Mouse (Mus musculus) forebrain, embryonic 12.5 days (tissue): ENCODE measurements around the gene Rxfp4. TPM values are rescaled to one million over a fixed set of nuclear protein-coding genes. Genes with fewer than 3 reads are reported as not detected.

Experiments used
- ATAC-seq: fragments of 200-750 bp; cut with Nextera tagmentation; 2 replicates; pipeline ENCODE4 v1.8.0; 2017; ENCODE audit warnings: moderate TSS enrichment; ENCODE audit not compliant: low FRiP score
- H3K27ac ChIP-seq: fragments of 300-500 bp; sonication (generic); 2 replicates; pipeline ENCODE4 v1.5.1; 2016; ENCODE audit warnings: mild to moderate bottlenecking
- H3K27me3 ChIP-seq: fragments of 300-500 bp; sonication (generic); 2 replicates; pipeline ENCODE4 v1.6.1; 2016; ENCODE audit warnings: mild to moderate bottlenecking
- H3K36me3 ChIP-seq: fragments of 300-500 bp; sonication (generic); replicated peaks from 2 replicates; pipeline ENCODE4 v1.6.1; 2016; ENCODE audit warnings: mild to moderate bottlenecking
- H3K4me1 ChIP-seq: fragments of 300-500 bp; sonication (generic); 2 replicates; pipeline ENCODE4 v1.6.1; 2016
- H3K4me2 ChIP-seq: fragments of 300-500 bp; sonication (generic); 2 replicates; pipeline ENCODE4 v1.6.1; 2016; ENCODE audit warnings: mild to moderate bottlenecking, moderate library complexity
- H3K4me3 ChIP-seq: fragments of 300-500 bp; sonication (generic); replicated peaks from 2 replicates; pipeline ENCODE4 v1.5.1; 2016; ENCODE audit warnings: mild to moderate bottlenecking
- H3K9ac ChIP-seq: fragments of 300-500 bp; sonication (generic); 2 replicates; pipeline ENCODE4 v1.6.1; 2016; ENCODE audit warnings: mild to moderate bottlenecking
- H3K9me3 ChIP-seq: fragments of 300-500 bp; sonication (generic); 2 replicates; pipeline ENCODE4 v1.6.1; 2016
- WGBS: fragments of 180-500 bp; shearing (Covaris S2); methylation state at CpG from one replicate; pipeline ENCODE4 v1.1.7; 2016; 5-methylcytosine and 5-hydroxymethylcytosine counted together
- polyA plus RNA-seq: library from polyadenylated mRNA; unstranded; fragments of >200 nt; fragmentation: Nextera tagmentation; extraction: Ambion mirVana; gene quantifications from 2 replicates; pipeline ENCODE4 v1.2.1, GENCODE M21; 2016

The Rxfp4 gene
- polyA plus RNA-seq, 1 experiment from 2014 or later, result not detected

DNA sequence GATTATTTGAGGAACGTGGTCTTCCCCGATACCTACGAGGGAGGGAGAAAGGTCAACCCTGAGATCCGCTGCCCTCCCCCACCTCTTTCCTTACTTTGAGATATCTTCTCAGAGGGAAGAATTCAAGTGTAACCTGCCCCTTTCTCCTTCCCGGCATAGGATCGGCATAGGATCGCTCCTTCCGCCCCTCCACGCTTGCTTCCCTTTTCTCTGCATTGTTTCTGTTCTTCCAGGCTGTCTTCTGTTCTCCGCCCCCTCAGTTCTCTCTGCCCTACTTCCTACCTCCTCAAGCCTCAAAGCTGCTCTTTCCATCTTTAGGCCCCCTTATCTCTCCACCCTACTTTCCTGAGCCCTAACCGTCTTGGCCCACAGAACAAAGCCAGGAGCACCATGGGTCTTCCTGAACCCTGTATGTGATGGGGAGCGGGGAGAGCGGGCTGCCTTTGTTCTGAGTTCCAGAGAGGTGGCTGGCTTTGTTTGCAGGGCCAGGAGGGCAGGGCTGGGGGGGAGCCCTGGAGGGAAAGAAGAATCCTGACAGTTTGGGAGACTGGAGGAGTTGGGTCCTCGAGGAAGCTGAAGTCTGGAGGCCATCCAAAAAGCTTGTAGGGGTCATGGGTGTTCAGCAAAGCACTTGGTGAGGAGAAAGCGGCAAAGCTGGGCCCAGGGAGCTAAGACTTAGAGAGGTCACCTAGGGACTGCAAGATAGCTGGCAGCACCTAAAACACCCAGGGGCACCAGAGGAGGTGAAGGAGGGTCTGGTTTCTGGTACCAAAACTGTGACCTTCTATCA, 29.4 kb downstream of the Rxfp4 start:
- Histone ChIP-seq H3K9ac (peak overlapping the region; percentile 99), H3K27me3 (no peaks in the 10 kb centered on the region), H3K4me3 (peak overlapping the region; percentile 90), H3K9me3 (no peaks in the 10 kb centered on the region), H3K27ac (peak overlapping the region; percentile 98), H3K4me1 (peaks cover 50% of the 10 kb centered on the region), H3K36me3 (peaks cover 21% of the 10 kb centered on the region; the same call in 1 of the 2 replicates), H3K4me2 (peak overlapping the region; percentile 91)
- peak; percentile 5; the same call in 1 of the 2 replicates for ATAC-seq
- 3% methylated on average over 15 of the region's 15 CpGs for WGBS

DNA sequence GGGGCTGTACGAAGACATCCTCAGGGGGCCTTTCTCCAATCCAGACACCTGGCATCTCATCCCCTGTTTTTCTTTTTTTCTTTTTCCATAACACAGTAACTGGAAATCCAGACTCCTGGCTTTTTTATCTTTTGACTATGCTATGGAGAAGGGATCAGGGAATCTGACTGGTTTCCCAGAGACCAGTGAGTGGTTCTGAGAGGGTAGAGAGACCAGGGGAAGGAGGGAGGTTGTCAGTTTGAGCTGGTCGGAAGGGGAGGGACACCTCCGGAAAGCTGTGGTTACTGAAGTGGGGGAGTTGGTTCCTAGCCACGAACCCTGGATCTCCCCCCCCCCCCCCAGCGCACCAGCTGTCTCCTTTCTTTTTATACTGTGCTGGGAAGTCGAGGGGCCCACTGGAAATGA, 30.0 kb downstream of the Rxfp4 start:
- H3K9me3 ChIP-seq, result no peaks in the 10 kb centered on the region
- peak overlapping the region; percentile 98 for H3K27ac ChIP-seq
- peaks cover 50% of the 10 kb centered on the region for H3K4me1 ChIP-seq
- peak; percentile 45; the same call in 1 of the 2 replicates for ATAC-seq
- H3K4me2 ChIP-seq, result peak overlapping the region; percentile 91
- peak overlapping the region; percentile 90 for H3K4me3 ChIP-seq
- no peaks in the 10 kb centered on the region for H3K27me3 ChIP-seq
- H3K9ac ChIP-seq, result peak overlapping the region; percentile 99
- peaks cover 17% of the 10 kb centered on the region; the same call in 1 of the 2 replicates for H3K36me3 ChIP-seq
- WGBS, result 0% methylated on average over 5 of the region's 6 CpGs

DNA sequence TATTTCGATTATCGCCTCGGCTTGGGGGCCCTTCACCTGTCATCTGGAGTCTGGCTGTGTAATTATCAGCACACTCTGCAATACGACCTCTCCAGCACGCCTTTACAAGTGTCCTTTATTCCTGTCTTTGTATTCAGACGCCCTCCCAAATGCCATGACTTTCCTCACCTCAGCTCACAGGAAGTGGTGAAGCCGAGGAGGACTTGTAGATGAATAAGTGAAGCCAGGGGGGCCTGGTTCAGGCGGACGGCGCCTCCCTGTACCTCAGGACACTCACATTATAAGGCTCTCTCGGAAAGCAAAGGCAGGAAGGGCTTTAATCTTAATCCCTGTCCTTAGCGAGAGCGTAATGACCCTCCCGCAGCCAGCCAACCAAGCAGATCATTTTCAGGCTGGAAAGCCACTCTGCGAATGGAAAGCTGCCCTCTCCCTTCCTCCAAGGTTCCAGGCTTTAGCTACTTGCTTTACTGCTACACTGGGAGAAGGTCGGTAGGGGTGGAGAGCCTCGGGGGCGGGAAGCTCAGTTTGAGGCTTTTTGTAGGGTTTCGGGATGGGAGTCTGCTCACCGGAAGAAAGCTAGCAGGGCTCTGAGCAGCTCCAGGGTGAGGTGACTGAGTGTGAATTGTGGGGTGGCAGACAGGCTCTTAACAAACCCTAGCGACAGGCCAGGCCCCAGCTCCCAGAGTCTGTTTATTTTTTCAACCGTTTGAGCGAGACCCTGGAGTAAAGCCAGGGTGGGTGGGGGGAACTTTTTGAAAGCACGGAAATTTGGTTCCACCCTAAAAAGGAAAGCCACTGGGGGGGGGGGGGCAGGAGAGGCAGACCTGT, 30.6 kb downstream of the Rxfp4 start:
- H3K4me3 ChIP-seq, result peak overlapping the region; percentile 90
- no peaks in the 10 kb centered on the region for H3K27me3 ChIP-seq
- 1% methylated on average over 24 of the region's 24 CpGs for whole genome bisulfite sequencing
- ATAC-seq, result 0 out of 2 replicates have a peak, but pooled peaks have one; percentile 1
- H3K27ac ChIP-seq, result peak overlapping the region; percentile 98
- H3K36me3 ChIP-seq, result peaks cover 17% of the 10 kb centered on the region; the same call in 1 of the 2 replicates
- peaks cover 47% of the 10 kb centered on the region for H3K4me1 ChIP-seq
- H3K9ac ChIP-seq, result peak overlapping the region; percentile 99
- H3K4me2 ChIP-seq, result peak overlapping the region; percentile 91
- H3K9me3 ChIP-seq, result no peaks in the 10 kb centered on the region

DNA sequence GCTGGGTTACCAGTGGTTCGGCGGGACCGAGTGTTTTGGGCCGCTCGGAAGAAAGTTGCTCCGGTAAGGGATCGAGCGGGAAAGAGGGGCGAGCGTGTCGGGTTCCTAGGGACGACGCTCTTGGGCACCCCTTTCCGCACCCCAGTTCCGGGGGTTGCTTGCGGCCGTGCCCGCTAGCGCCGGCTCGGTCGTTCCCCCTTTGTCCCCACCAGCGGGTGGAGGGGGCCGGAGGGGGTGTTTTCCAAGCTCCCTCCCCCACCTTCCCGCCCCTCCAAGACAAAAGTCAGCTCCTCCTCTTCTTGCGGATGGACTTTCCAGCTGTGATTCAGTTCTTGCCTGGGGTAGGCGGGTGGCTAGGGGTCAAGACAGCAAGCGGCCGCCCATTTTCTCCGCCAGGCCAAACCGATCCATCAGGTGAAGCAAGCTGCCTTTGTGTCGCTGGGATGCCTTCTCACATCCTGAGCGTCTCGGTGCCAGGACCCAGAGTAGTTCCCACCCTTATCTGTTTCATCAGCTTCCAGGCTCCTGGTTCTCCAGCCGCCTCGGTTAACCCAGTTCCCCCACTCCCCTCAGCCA, 31.3 kb downstream of the Rxfp4 start:
- H3K4me3 ChIP-seq, result peak overlapping the region; percentile 90
- H3K4me2 ChIP-seq, result peak overlapping the region; percentile 91
- ATAC-seq, result peak; percentile 31
- under 1% methylated on average over 35 of the region's 36 CpGs for WGBS
- H3K9ac ChIP-seq, result peak overlapping the region; percentile 99
- H3K36me3 ChIP-seq, result peaks cover 17% of the 10 kb centered on the region; the same call in 1 of the 2 replicates
- no peaks in the 10 kb centered on the region for H3K27me3 ChIP-seq
- H3K27ac ChIP-seq, result peak overlapping the region; percentile 98
- H3K4me1 ChIP-seq, result peaks cover 41% of the 10 kb centered on the region
- no peaks in the 10 kb centered on the region for H3K9me3 ChIP-seq

DNA sequence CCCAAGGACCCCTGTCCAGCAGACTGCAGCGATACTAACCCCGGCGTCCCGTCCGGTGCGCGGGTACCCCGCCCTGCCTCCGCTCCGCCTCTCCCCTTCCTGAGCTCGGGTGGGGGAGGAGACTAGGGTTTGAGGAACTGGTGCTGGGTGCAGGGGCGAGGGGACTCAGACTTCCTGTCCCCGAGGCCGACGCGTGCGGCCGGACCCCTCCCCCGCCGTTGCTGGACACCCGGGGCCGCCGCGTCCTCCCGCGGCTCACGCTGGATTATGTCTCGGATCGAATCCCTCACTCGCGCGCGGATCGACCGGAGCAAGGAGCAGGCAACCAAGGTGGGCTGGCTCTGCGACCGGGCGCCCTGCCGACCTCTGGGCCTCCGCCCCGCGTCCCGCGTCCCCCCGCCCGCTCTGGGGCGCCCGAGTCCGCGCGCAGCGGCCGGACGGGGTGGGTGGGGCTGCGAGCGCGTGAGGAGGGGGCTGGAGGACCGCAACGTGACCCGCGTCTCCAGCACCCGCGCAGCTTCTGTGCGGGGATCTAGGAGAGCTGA, 31.9 kb downstream of the Rxfp4 start:
- Histone ChIP-seq H3K4me1 (peaks cover 39% of the 10 kb centered on the region), H3K36me3 (peaks cover 13% of the 10 kb centered on the region; the same call in 1 of the 2 replicates), H3K4me2 (peak overlapping the region; percentile 91), H3K27me3 (no peaks in the 10 kb centered on the region), H3K4me3 (peak overlapping the region; percentile 90), H3K9ac (peak overlapping the region; percentile 99), H3K9me3 (no peaks in the 10 kb centered on the region), H3K27ac (peak overlapping the region; percentile 98)
- WGBS, result under 1% methylated on average over 64 of the region's 64 CpGs
- peak; percentile 76 for ATAC-seq

DNA sequence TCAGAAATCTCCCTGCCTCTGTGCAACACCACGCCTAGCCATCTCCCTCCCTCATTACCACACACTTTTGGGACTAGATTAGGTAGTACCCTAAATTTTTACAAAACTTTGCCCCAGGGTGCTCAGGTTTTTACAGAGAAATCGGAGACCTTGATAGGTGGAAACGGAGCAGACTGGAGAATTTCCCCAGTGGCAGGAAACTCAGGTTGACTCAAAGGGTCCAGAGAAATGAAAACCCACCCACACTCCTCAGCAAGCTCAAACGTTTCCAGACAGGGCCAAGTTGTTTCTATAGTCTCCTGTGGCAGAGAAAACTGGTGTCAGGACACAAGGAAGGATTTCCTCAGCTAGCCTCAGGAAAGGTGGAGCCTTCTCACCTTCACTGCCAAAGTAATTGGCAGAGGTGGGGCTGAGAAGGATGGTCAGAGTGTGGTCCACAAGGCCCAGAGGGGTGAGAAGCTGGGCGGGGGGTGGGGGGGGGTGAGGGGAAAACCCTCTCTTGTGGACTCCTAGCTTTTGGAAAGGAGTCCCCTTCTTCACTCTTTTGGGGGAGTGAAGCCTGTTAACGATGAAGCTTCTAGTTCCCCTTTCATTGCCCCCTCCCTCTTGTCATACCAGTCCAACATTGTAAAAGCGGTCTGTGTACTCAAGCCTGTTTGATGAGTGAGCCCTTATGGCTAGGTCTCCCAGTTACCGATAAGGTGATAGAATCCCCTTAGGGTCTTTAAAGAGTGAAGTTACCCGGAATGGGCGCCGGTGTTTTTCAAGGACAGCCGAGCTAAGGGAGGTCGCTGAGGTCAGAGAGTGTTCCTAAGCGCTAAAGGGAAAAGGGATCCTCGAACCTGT, 32.6 kb downstream of the Rxfp4 start:
- Histone ChIP-seq H3K27ac (peak overlapping the region; percentile 98), H3K9me3 (no peaks in the 10 kb centered on the region), H3K9ac (peak overlapping the region; percentile 99), H3K4me3 (peak overlapping the region; percentile 90), H3K4me2 (peak overlapping the region; percentile 91), H3K36me3 (0 out of 2 replicates have a peak, but pooled peaks cover 7% of the 10 kb centered on the region), H3K27me3 (no peaks in the 10 kb centered on the region), H3K4me1 (peaks cover 39% of the 10 kb centered on the region)
- no peak for ATAC-seq
- 16% methylated on average over 15 of the region's 15 CpGs for WGBS

DNA sequence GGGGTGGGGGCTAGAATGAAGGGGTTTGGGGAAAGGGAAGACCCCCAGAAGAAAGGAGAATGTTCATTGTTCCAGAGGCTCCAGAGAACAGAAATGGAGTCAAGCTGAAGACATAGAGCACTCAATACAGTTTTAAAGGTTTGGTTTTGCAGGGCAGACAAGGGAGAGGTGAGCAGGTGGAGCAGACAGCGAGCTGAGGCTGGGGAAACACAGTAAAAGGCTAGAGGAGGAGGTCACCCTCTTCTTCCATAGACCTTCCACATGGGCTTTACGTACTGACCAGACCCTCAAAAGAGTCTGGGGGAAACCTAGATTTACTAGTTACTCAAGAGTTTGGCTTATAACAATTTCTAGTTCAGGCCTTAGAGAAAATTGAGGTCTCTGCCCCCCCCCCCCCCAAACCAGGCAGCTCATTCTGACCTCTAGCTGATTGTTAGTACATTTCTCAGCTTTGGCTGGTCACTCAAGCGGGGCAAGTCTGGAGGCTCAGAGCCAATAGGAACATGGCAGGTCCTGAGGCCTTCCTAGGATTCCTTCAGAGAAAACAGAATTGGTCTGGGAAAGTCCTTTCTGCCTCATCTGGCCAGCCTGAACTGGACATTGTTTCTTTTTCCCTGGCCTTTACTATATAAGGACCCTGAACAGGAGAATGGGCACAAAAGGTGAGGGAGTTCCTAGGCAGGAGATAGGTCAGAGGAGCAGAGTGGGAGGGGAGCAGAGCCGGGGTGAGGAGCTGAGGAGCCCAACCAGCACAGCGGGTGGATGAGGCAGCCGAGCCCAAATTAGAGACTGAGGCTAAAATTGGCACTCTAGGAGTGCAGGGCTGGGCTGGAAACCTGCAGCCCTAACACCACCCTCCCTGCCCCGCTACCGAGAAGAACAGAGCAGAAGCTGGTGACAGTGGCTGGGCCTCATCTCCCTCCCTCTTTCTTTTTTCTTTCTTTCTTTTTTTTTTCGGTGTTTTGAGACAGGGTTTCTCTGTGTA, 33.5 kb downstream of the Rxfp4 start:
- Histone ChIP-seq H3K27me3 (no peaks in the 10 kb centered on the region), H3K27ac (no peak overlapping the region), H3K36me3 (no peaks in the 10 kb centered on the region), H3K9me3 (no peaks in the 10 kb centered on the region), H3K4me3 (no peak overlapping the region), H3K4me2 (no peak overlapping the region), H3K9ac (no peak overlapping the region), H3K4me1 (peaks cover 30% of the 10 kb centered on the region)
- no peak for ATAC-seq
- WGBS, result 43% methylated on average over 9 of the region's 9 CpGs

DNA sequence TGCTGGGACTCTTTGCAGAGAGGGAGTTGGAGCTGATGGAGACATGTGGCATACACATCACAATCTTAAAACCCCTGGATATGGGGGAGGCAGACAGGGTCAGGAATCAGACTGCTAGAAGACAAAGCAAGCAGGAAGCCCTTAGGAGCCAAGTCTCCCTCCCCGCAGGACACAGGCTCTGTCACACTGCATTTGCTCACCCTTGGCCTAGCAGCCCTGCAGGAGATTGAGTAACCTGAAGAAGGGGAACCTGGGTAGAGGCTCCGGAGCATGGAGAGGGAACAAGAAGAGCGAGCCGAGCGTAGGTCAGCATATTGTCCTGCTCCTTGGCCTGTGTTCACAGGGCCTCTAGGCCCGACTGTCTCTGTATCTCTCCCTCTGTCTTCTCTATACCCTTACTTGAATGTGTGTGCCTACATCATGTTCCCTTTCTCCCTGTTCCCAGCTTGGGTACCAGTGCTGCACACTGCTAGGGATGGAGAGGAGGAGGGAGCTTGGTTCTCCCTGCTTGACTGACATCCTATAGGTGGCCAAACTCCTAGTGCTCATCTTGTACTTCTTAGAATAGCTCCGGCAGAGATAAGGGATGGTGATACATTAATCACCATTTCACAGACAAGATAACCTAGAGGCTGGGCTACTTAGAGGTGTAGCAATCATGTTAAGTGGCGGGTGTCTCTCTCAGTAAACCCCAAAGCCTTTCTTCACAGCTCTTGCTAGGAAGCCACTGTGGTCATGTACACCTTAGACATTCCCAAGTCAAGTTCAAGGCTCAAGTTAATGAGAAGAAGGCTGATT, 34.7 kb downstream of the Rxfp4 start:
- ATAC-seq, result no peak
- Histone ChIP-seq H3K36me3 (no peaks in the 10 kb centered on the region), H3K27me3 (no peaks in the 10 kb centered on the region), H3K9me3 (no peaks in the 10 kb centered on the region), H3K27ac (no peak overlapping the region), H3K4me3 (no peak overlapping the region), H3K4me2 (no peak overlapping the region), H3K4me1 (peaks cover 20% of the 10 kb centered on the region), H3K9ac (no peak overlapping the region)
- 77% methylated on average over 8 of the region's 8 CpGs for WGBS

DNA sequence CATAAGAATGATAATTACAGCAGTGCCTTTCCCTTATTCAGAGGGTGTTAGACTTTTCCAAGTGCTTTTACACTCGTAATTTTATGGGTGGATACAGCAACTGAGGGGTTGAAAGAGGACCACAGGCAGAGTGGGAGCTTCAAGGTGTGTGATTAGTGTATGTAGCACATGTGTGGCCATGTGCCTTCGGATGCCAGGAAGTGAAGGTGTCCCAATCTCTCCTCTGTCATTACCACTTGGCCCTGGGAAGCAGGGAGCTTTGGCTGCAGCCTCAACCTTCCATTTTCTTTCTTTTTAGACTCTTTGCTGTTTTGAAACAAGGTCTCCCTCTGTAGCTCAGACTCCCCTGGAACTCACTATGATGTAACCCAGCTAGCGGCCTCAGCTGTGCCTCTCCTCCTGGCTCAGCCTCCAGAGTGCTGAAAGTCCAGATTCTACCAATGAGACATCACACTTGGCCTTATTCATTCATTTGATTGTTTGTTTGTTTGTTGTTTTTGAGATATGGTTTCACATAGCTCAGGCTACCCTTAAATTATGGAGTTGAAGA, 35.9 kb downstream of the Rxfp4 start:
- ATAC-seq, result no peak
- WGBS, result 81% methylated on average over 3 of the region's 3 CpGs

More for the DNA sequence above, 35.9 kb downstream of the Rxfp4 start:
- Histone ChIP-seq H3K9ac (no peak overlapping the region), H3K36me3 (no peaks in the 10 kb centered on the region), H3K27ac (no peak overlapping the region), H3K9me3 (no peaks in the 10 kb centered on the region), H3K4me3 (no peak overlapping the region), H3K4me2 (no peak overlapping the region), H3K4me1 (peaks cover 20% of the 10 kb centered on the region), H3K27me3 (no peaks in the 10 kb centered on the region)
